Mouse (Mus musculus): Measurements from ENCODE around the gene Trpd52l3. TPM values are rescaled to one million over a fixed set of nuclear protein-coding genes. Genes with fewer than 3 reads are reported as not detected.
"Not testable (repeated sequence)": the region's sequence is repeated elsewhere in the genome, so short reads cannot be mapped to it uniquely, and the experiment has no call there.

The Trpd52l3 gene
- not detected for total RNA-seq (2021)
- long read RNA-seq, experiment 1, result 0 reads
- long read RNA-seq, experiment 2, result 0 reads

- DNase-seq (ENCODE audit: low spot score in 2 of 2), result no peak
Measured at GRCm38 (mm10) chr19:30003621-30004020, at the start of gene Trpd52l3. Gene Trpd52l3, plus strand, starts transcription at chr19:30003790.

GRCm38 (mm10) chr19:29953833-29954232 lies 49.8 kb upstream of the Trpd52l3 start:
- no peak for DNase-seq (ENCODE audit: low spot score in 2 of 2)

- no peak for DNase-seq (ENCODE audit: low spot score in 2 of 2)
Measured at GRCm38 (mm10) chr19:29955454-29955853, 48.1 kb upstream of the Trpd52l3 start.

GRCm38 (mm10) chr19:29960906-29961305 lies 42.7 kb upstream of the Trpd52l3 start:
- DNase-seq (ENCODE audit: low spot score in 2 of 2), result no peak

GRCm38 (mm10) chr19:29961842-29962241 lies 41.7 kb upstream of the Trpd52l3 start:
- no peak for DNase-seq (ENCODE audit: low spot score in 2 of 2)

- DNase-seq (ENCODE audit: low spot score in 2 of 2), result no peak
Measured at GRCm38 (mm10) chr19:29963598-29964092, 39.9 kb upstream of the Trpd52l3 start.

GRCm38 (mm10) chr19:29967960-29968359 lies 35.6 kb upstream of the Trpd52l3 start:
- DNase-seq (ENCODE audit: low spot score in 2 of 2), result no peak

- DNase-seq (ENCODE audit: low spot score in 2 of 2), result no peak
Measured at GRCm38 (mm10) chr19:29973396-29973795, 30.2 kb upstream of the Trpd52l3 start.

- peak in 1 of 2 experiments; percentile 81 for DNase-seq (ENCODE audit: low spot score in 2 of 2)
Measured at GRCm38 (mm10) chr19:29978847-29979246, 24.7 kb upstream of the Trpd52l3 start.

GRCm38 (mm10) chr19:29979452-29980089 lies 24.0 kb upstream of the Trpd52l3 start:
- peak; percentile 12 to 38 for DNase-seq (ENCODE audit: low spot score in 2 of 2)

- no peak for DNase-seq (ENCODE audit: low spot score in 2 of 2)
Measured at GRCm38 (mm10) chr19:29984208-29985005, 19.2 kb upstream of the Trpd52l3 start.

GRCm38 (mm10) chr19:29986464-29987091 lies 17.0 kb upstream of the Trpd52l3 start:
- no peak for DNase-seq (ENCODE audit: low spot score in 2 of 2)

- DNase-seq (ENCODE audit: low spot score in 2 of 2), result no peak
Measured at GRCm38 (mm10) chr19:30000406-30001365, 2.9 kb upstream of the Trpd52l3 start.

GRCm38 (mm10) chr19:30001550-30001949 lies 2.0 kb upstream of the Trpd52l3 start:
- DNase-seq (ENCODE audit: low spot score in 2 of 2), result no peak

- no peak for DNase-seq (ENCODE audit: low spot score in 2 of 2)
Measured at GRCm38 (mm10) chr19:30006371-30006770, 2.8 kb downstream of the Trpd52l3 start.

GRCm38 (mm10) chr19:30010520-30011296 lies 7.1 kb downstream of the Trpd52l3 start:
- DNase-seq (ENCODE audit: low spot score in 2 of 2), result no peak

GRCm38 (mm10) chr19:30014331-30014730 lies 10.7 kb downstream of the Trpd52l3 start:
- no peak for DNase-seq (ENCODE audit: low spot score in 2 of 2)

- no peak for DNase-seq (ENCODE audit: low spot score in 2 of 2)
Measured at GRCm38 (mm10) chr19:30016156-30016555, 12.6 kb downstream of the Trpd52l3 start.

- DNase-seq (ENCODE audit: low spot score in 2 of 2), result not testable (repeated sequence)
Measured at GRCm38 (mm10) chr19:30023419-30023818, 19.8 kb downstream of the Trpd52l3 start.
